Mouse (Mus musculus) MEL (cell line): Measurements from ENCODE around the gene Sept9.
A peak's percentile ranks its signal among the peaks of the same experiment; 100 is the strongest.

Source experiments
- CHD2 ChIP-seq: IDR thresholded peaks from 2 replicates; pipeline ENCODE4 v1.6.1; 2011; ENCODE audit warnings: low read length, improper control_type of control experiment
- CTCF ChIP-seq, 3 experiments: IDR thresholded peaks in 2 of 3; conservative IDR thresholded peaks in 1 of 3; 2 replicates each; pipeline ENCODE4 v1.5.1; 2011 to 2012; ENCODE audit warnings: low read length in 3 of 3, low read depth in 2 of 3, mild to moderate bottlenecking in 2 of 3, improper control_type of control experiment in 1 of 3, inconsistent platforms in 1 of 3, mixed read lengths in 1 of 3, moderate library complexity in 1 of 3; ENCODE audit not compliant: control insufficient read depth in 1 of 3, insufficient read depth in 1 of 3, poor library complexity in 1 of 3, severe bottlenecking in 1 of 3
- EP300 ChIP-seq, 2 experiments: IDR thresholded peaks; 2 replicates each; pipeline ENCODE4 v1.6.1; 2011; ENCODE audit warnings: improper control_type of control experiment in 2 of 2, low read length in 2 of 2, low read depth in 1 of 2, mild to moderate bottlenecking in 1 of 2
- GATA1 ChIP-seq: IDR thresholded peaks from 2 replicates; pipeline ENCODE4 v1.6.1; 2011; ENCODE audit warnings: low read depth, low read length, improper control_type of control experiment
- HCFC1 ChIP-seq: IDR thresholded peaks from 2 replicates; pipeline ENCODE4 v1.6.1; 2012; ENCODE audit warnings: low read depth, mild to moderate bottlenecking, inconsistent platforms, low read length, improper control_type of control experiment, moderate library complexity
- JUND ChIP-seq: IDR thresholded peaks from 2 replicates; pipeline ENCODE4 v1.6.1; 2011; ENCODE audit warnings: low read depth, mild to moderate bottlenecking, improper control_type of control experiment, low read length
- KAT2A ChIP-seq: conservative IDR thresholded peaks from 2 replicates; pipeline ENCODE4 v1.6.1; 2012; ENCODE audit warnings: low read depth, low read length, improper control_type of control experiment, inconsistent platforms
- MAFK ChIP-seq: IDR thresholded peaks from 2 replicates; pipeline ENCODE4 v1.6.1; 2011; ENCODE audit warnings: low read depth, mild to moderate bottlenecking, low read length, improper control_type of control experiment, borderline replicate concordance
- MYC ChIP-seq: IDR thresholded peaks from 2 replicates; pipeline ENCODE4 v1.6.1; 2011; ENCODE audit warnings: low read depth, mild to moderate bottlenecking, low read length, improper control_type of control experiment, moderate library complexity
- USF1 ChIP-seq: IDR thresholded peaks from 2 replicates; pipeline ENCODE4 v1.6.1; 2014; ENCODE audit warnings: low read depth, mild to moderate bottlenecking, inconsistent platforms, low read length, improper control_type of control experiment, moderate library complexity

GRCm38 (mm10) chr11:117390001-117390402, 190.5 kb downstream of the Sept9 start:
- no peak for TF ChIP-seq HCFC1
- TF ChIP-seq JUND, result no peak
- TF ChIP-seq MAFK, result no peak
- TF ChIP-seq KAT2A, result no peak
- TF ChIP-seq USF1, result no peak
- no peak for TF ChIP-seq EP300 (IDR thresholded peaks at IDR 0.05; ENCODE audit: low read depth in 1 of 2, low read length in 2 of 2)
- peak; percentile 92 to 99 (median 98) for TF ChIP-seq CTCF (IDR thresholded peaks at IDR 0.05 in 2 of 3, conservative IDR thresholded peaks at IDR 0.05 in 1 of 3; ENCODE audit: control insufficient read depth in 1 of 3, insufficient read depth in 1 of 3, low read depth in 2 of 3, low read length in 3 of 3, poor library complexity in 1 of 3, severe bottlenecking in 1 of 3)
- TF ChIP-seq MYC, result no peak
- no peak for TF ChIP-seq CHD2
- TF ChIP-seq GATA1, result no peak
